Mouse (Mus musculus) C2C12 (cell line): Measurements from ENCODE around the gene Irgq.

Experiments
- CTCF ChIP-seq: IDR thresholded peaks from one replicate; pipeline ENCODE4 v1.5.1; 2011; ENCODE audit not compliant: control insufficient read depth, insufficient read depth, insufficient read length
- MYOD1 ChIP-seq: IDR thresholded peaks from one replicate; pipeline ENCODE4 v1.6.1; 2011; ENCODE audit warnings: low read depth; ENCODE audit not compliant: control insufficient read depth, insufficient read length

- no peak for TF ChIP-seq CTCF
- TF ChIP-seq MYOD1, result no peak
These were observed 42.0 kb downstream of the Irgq start for GRCm38 (mm10) chr7:24572455-24572854.
